Mouse (Mus musculus) c-Kit-positive CD71-positive TER-119-negative erythroid progenitor cells, embryonic 14.5 days (primary cell): Measurements from ENCODE around the gene Hoxa7.

Experiments
- DNase-seq: peaks from one replicate; pipeline ENCODE4 v3.0.0-alpha.2; 2013; ENCODE audit warnings: low read depth

The Hoxa7 gene

GRCm38 (mm10) chr6:52221337-52221992, at the start of gene Hoxa7:
Gene Hoxa7 (minus strand): TSS chr6:52221854.
- DNase-seq = peak; percentile 39

- peak; percentile 17 for DNase-seq
These were observed 49.1 kb upstream of the Hoxa7 start for GRCm38 (mm10) chr6:52270494-52271480.

- no peak for DNase-seq
These were observed 47.1 kb upstream of the Hoxa7 start for GRCm38 (mm10) chr6:52268756-52269155.

DNA sequence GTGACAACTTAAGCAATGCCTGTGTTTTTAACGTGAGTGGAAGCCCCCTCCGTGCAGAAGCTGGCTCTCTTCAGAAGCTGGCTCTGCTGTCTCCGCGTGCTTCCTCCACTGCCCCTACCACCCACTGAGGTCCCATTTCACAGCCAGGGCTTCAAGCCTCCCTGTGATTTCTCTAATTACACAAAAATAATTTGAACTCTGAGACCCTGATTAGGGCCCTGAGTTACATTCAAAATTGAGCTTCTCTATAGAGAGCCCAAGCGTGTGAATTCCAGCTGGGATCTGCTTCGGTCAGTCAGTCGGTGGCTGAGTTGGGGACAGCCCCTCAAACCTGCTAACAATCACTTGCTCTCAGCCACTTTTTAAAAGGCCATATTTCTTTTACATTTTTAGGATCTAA, 46.7 kb upstream of the Hoxa7 start:
- no peak for DNase-seq

DNA sequence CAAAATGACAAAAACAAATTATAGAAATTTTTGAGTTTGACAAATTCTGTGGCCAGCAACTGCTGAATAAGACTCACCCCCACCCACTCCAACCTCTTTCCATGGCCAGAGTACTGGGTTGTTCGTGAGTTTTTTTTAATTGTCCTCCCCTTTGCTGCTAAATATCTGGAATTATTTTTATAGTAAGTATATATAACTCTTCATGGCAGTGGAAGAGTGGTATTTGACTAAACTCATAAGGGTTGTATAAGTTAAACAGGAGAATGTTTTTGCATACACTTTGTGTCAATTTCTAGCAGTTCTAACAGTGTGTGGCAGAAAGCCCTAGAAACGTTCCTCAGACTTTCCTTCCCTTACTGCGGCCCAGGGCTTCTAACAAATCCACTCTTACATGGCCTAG, 46.0 kb upstream of the Hoxa7 start:
- no peak for DNase-seq

GRCm38 (mm10) chr6:52267221-52267620, 45.6 kb upstream of the Hoxa7 start:
- DNase-seq = no peak

- no peak for DNase-seq
These were observed 45.0 kb upstream of the Hoxa7 start for GRCm38 (mm10) chr6:52266666-52266985.

DNA sequence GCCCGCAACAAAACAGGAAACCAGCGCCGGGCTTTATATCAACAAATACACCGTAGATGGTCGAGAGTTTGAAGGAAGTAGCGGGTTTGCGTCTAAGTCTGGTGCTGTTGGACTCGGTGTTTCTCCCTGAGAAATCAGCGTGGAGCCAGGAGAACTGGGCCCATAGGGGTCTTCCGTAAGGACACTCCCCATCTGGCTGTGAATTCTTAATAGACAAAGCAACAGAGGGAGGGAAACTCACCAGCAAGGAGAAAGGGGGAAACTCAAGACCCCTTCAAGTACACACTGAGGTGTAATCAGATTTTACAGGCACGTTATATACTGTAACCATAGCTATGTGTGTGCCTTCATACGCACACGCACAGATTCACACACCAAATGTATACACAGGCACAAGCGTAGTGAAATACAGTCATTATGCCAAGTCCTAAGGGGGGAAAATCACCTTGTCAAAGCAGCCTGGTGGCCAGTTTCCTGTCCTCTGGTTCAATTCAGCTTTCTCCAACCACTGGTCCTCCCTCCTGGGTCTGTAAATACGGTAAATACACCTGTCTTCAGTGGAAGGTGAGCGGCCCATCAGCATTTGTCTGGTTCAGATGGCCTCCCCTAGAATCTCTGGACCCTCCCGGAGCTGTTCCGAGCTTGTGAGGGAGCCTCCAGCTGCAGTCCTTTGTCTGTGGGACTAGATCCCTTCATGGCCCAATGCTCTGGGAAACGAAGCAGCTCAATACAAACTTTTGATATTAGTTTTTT, 44.4 kb upstream of the Hoxa7 start:
- DNase-seq = no peak

DNA sequence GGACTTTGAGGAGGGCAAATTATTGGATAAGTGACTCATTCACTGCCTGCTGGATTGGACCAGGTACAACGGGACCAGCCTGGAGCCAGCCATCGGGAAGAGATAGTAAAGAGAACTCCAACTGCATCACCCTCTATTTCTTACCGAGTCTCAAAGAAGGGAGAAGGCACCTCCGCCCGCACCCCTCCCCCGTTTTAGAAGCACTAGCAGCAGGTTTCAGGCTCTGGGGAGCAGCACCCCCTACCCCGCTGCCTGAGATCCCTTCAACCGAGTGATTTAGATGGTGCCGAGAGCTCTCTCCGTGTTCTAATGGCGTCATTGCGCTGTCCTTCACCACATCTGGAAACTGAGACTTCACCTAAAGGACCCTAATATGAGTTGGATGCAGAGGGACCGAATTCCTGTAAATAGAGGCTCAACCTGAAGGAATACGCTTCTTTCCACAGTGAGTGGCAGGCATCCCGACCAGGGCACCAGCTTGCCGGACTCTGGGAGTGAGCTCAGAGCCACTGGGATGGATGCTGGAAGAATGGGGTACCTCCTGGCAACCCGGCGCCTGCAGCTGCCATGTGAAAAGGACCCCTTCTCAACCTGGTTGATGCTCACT, 43.8 kb upstream of the Hoxa7 start:
- no peak for DNase-seq

DNA sequence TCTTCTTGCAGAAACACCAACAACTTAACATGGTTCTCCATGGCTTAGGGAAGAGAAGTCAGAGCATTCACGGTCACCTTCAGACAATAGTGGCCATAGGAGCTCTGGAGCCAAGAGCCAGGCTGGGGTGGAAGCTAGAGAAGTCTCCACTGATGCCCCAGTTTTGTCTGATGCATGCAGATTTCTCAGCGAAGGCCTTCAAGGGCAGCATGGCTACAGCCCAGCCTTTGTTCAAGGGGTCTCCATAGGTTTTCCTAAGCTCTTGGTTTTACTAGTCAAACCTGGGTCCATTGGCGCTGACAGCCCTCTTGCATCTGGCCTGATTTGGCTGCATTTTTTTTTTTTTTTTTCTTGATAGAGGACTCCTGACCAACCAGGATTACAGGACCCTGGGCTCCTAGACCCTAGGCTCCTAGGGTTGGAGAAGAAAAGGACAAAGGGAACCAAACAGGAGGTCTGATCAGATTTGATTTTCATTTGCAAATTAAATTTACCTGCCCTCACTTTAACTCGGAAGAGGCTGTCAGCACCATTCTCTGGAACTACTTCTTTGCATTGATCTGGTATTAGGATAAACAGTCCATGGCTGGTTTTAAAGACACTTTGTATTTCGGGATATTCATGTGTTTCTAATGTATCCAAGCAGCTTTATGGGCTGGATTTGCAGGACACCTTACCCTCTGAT, 42.6 kb upstream of the Hoxa7 start:
- no peak for DNase-seq

- no peak for DNase-seq
These were observed 41.6 kb upstream of the Hoxa7 start for GRCm38 (mm10) chr6:52263321-52263585.

GRCm38 (mm10) chr6:52262463-52263320, 41.0 kb upstream of the Hoxa7 start:
- no peak for DNase-seq

DNA sequence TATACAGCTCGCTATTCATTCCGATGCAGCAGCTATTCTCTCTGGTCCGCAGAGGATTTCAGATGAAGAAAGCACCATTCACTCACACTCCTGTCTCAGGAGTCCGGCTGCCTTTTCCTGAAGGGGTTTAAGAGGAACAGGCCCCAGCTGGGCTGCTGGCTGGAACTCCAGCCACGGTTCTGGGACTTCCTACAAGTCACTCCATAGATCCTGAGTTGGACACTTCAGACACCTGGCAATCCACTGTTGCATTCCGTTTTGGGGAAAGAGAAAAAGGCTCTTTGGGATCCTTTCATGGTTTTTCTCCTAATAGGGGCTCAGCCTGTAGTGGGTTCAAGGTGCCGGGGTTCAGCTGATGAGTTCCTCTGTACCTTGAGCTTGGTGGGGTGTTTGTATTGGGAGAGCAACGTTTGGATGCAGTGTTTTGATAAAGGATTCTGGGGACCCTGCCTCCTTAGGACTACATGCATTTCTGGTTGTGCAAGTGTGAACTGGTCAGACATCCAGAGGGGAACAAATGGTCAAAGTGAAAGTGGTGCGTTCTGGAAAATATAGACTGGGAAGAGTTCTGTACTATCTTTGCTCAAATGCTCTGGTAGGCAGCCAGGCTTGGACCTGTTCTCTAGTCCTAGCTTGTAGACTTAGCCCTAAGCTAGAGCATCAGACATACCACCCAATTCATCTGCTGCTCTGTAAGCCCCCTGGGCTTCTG, 40.3 kb upstream of the Hoxa7 start:
- DNase-seq = no peak

- no peak for DNase-seq
These were observed 39.3 kb upstream of the Hoxa7 start, which contains the start of gene Hoxa13 for GRCm38 (mm10) chr6:52260654-52261575. Gene Hoxa13 (minus strand): TSS chr6:52260880.

GRCm38 (mm10) chr6:52259811-52260261, 38.2 kb upstream of the Hoxa7 start:
- no peak for DNase-seq

DNA sequence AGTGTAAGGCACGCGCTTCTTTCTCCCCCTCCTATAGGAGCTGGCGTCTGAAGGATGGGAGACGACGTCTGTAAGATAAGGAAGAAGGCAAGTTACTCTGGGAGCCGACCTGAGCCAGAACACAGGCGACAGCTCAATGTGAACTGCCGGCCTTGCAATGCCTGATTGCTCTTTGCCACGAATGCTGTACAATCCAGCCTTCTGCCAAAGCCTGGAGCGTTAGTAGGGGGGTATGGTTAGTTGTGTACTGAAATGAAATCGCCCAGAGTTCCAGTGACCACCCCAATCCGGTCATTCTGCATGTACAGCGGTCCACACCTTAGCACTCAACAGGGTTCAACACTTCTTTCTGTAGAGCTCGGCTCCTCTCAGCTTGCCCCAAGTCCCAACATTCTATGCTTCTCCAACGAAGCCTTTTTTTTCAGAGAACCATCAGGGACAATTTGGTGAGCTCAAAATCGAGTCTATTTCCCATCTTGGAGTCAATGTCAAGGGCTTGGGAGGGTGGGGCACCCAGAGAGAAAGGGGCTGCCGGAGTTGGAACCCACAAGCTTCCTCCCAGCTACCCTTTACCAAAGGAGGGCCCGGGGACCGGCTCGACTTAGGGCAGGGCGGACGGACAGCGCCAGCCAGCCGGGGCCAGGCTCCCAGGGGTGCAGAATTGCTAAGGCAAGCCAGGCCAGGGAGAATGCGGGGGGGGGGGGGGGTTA, 37.6 kb upstream of the Hoxa7 start:
- DNase-seq = no peak

GRCm38 (mm10) chr6:52256956-52257355, 35.3 kb upstream of the Hoxa7 start:
- peak; percentile 42 for DNase-seq
